Mouse (Mus musculus) bone marrow macrophage, adult 2 months (primary cell): ENCODE data around the gene Pdyn.

Source experiments
- CTCF ChIP-seq: IDR thresholded peaks from 2 replicates; pipeline ENCODE4 v1.5.1; 2012; ENCODE audit warnings: low read depth, mild to moderate bottlenecking, low read length, moderate library complexity
- POLR2A ChIP-seq: IDR thresholded peaks from 2 replicates; pipeline ENCODE4 v1.6.1; 2012; ENCODE audit warnings: mild to moderate bottlenecking, low read depth, low read length, borderline replicate concordance

DNA sequence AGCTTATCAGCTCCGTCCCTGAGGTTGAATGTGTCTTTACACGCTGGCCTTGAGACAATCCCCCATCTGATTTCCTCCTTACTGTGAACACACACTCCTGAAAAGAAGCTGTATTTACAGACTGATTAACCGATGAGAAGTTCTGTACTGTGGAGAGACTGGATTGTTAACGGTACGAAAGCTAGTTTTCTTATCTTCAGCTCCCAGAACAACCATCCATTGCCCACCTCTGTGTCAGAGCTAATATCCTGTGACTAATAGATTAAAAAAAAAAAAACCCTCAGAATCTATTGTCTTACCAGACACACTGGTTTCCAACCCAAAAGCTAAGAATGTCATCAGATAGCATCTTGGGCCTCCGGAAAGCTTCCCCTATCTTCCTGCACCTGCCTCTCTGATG lies 5.3 kb downstream of the Pdyn start:
- TF ChIP-seq CTCF: no peak
- no peak for TF ChIP-seq POLR2A
